Mouse (Mus musculus) skeletal muscle tissue, adult 2 months (tissue): ENCODE results near the gene Ppp1ca.

Source experiments
- DNase-seq: peaks from one replicate; pipeline ENCODE4 v3.0.0-alpha.2; 2012; ENCODE audit warnings: low read depth, low spot score

Ppp1ca gene

DNA sequence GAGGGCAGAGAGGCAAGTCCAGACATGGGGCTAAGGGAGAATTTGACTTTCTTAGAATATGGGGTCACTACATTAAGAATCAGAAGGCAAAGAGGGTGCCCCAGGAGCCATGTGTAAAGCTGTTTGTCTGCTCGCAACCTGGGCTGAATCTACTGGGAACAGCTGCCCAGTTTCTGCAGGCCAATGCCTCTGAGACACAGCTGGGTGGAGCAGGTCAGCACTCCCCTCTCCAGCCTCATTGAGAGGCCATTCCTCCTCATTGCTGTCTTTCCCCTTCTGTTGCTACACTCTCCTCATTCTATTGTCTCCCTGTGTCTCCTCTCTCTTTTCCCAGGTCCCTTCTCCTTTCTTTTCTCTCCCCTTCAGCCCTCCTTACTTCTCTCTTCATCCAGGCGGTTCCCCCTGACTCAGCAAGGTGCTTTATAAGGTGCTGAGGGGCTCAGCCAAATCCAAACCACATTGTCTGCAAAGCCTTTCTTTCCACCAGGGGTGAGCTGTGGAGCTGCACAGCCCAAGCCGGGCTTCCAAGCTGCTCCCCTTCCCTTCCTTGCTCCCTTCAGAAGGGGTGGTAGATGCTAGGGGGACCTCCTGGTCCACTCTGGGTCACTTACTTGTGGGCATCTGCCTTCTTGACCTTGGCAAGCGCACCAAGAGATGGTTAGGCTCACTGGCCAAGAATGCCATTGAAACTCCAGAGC, 20.2 kb downstream of the Ppp1ca start:
- no peak for DNase-seq

- no peak for DNase-seq
Measured at GRCm38 (mm10) chr19:4213524-4213974, 21.7 kb downstream of the Ppp1ca start.

- no peak for DNase-seq
Measured at GRCm38 (mm10) chr19:4214071-4214770, 22.4 kb downstream of the Ppp1ca start, which contains the start of the genes Clcf1 and AC109138.7. Gene Clcf1 (plus strand): TSS chr19:4214238. Gene AC109138.7 (plus strand): TSS chr19:4214357.

DNA sequence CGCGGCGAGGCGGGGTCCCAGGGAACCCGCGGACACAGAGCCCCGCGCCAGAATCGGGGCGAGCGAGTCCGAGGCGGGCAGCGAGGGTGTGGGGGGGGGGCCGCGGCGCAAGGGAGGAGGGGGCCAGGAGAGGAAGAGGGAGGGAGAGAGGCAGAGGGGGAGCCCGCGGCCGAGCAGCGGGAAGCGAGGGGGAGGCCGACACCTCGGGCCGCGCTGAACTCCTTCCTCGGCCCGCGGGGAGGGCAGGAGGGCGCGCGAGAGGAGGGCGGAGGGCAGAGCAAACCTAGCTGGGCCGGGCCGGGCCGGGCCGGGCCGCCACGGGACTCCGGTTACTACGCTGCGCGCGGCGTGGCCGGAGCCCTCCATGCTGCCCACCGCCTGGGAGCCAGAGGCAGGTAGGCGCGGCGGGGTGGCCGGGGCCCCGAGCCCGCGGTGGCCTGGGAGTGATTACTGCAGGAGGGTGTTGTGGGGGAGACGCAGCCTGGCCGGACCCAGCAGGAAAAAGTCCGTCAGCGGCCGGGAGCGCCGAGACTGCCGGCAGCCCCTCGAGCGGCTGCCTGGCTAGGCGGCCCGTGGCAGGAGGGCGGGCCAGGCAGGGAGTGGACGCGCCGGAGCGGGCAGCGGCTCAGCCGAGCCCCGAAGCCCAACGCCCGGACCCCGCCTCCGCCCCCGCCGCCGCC, 23.0 kb downstream of the Ppp1ca start:
- no peak for DNase-seq

DNA sequence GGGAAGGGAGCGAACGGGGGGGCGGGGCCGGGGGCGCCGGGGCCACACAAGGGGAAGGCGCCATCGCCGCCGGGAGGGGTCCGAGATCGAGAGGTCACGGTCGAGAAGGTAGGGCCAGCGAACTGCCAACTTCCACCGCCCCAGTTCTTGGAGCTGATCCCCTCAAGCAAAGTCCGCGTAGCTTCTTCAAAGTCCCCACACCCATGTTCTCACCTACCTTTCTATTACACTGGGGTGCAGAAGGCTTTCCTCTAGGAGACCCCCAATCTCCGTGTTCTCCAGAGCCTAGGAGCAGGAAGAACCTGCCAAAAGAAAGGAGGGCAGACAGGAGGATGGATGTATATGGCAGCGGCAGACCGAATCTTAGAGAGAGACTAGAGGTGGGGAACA, 23.6 kb downstream of the Ppp1ca start:
- DNase-seq: no peak

- DNase-seq: no peak
Measured at GRCm38 (mm10) chr19:4216041-4216685, 24.3 kb downstream of the Ppp1ca start.

- DNase-seq: no peak
Measured at GRCm38 (mm10) chr19:4217140-4217539, 25.3 kb downstream of the Ppp1ca start.

- no peak for DNase-seq
Measured at GRCm38 (mm10) chr19:4217855-4218254, 26.0 kb downstream of the Ppp1ca start.

- no peak for DNase-seq
Measured at GRCm38 (mm10) chr19:4218293-4218692, 26.4 kb downstream of the Ppp1ca start.

DNA sequence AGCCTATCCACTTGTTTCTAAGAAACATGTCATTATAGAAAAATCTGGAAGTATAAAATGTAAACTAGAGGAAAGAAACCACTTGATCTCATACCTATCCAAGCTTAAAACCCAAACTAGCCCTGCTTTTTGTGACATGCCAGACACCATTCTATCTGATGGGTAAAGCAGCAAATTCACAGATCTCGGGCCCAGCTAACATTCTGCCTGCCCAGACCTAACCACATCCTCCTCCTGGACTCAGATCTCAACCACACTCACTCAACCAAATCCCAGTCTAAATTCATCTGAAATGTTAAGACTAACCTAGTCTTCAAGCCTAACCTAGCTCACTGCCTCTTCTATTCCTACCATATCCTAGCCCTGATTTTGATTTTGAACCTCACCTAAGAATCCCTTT, 26.9 kb downstream of the Ppp1ca start:
- no peak for DNase-seq

DNA sequence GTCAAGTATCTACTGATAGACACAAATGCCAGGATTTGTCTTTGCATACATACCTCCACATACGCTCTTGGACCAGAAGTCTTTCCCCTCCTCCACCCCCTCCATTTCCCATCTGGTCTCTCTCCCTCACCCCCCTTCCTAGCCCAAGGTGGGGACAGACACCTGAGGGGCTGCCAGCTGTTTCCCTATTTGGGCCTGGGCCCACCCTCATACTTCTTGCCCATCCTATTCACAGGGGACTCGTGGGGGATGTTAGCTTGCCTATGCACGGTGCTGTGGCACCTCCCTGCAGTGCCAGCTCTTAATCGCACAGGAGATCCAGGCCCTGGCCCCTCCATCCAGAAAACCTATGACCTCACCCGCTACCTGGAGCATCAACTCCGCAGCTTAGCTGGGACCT, 28.1 kb downstream of the Ppp1ca start:
- DNase-seq: no peak

DNA sequence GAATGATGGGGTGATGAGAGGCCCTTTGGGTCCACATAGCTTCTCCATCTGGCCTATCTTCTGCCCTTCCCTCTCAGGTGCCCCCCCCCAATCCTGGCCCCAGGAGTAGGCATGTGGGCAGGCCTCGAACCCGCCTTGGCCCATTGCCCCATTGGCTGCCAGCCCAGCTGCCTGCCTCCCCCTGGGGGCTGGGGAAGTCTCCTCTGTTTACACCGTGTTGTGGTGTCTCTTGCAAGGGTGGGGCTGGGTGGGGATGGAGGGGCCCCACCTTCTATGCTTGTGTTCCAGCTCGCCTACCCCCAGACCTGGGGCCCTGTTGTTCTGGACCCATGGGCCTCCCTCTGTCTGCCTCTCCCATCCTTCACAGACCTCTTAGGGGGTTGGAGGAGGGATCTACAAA, 28.6 kb downstream of the Ppp1ca start:
- DNase-seq: no peak

- no peak for DNase-seq
Measured at GRCm38 (mm10) chr19:4220957-4221743, 29.3 kb downstream of the Ppp1ca start.

DNA sequence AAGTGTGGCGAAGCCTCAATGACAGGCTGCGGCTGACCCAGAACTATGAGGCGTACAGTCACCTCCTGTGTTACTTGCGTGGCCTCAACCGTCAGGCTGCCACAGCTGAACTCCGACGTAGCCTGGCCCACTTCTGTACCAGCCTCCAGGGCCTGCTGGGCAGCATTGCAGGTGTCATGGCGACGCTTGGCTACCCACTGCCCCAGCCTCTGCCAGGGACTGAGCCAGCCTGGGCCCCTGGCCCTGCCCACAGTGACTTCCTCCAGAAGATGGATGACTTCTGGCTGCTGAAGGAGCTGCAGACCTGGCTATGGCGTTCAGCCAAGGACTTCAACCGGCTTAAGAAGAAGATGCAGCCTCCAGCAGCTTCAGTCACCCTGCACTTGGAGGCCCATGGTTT, 30.3 kb downstream of the Ppp1ca start:
- no peak for DNase-seq

- no peak for DNase-seq
Measured at GRCm38 (mm10) chr19:4226779-4227178, 34.9 kb downstream of the Ppp1ca start.

- no peak for DNase-seq
Measured at GRCm38 (mm10) chr19:4227446-4227845, 35.6 kb downstream of the Ppp1ca start.

GRCm38 (mm10) chr19:4227894-4228678, 36.2 kb downstream of the Ppp1ca start:
- peak; percentile 79 for DNase-seq

- no peak for DNase-seq
Measured at GRCm38 (mm10) chr19:4228891-4229290, 37.0 kb downstream of the Ppp1ca start.

DNA sequence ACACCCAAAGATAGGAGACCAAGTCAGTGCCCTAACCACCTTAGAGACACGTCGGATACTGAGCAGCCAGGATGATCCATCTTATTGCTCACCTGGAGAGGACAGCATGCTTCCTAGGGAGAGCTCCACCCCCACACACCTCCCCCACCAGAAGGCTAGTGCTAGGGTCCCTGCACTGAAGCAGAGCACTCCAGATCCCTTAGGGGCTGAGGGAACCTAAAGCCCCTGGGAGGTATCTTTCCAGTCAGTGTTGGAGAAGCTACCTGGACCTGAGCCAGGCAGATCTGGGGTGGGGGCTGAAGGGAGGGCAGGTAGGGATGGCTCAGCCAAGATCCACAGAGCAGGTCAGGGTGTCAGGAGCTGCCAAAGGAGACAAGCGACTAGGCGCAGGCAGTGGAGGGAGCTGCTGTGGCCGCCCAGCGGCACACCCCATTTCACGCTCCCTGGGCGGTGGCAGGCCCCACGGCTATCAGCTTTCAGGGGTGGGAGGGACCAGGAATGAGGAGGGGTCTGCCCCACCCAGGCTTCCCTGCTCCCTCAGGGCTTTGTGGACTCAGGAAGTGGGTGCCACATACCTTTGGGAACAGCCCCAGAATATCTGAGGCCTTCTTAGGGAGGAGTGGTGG, 37.7 kb downstream of the Ppp1ca start:
- no peak for DNase-seq

GRCm38 (mm10) chr19:4230415-4230814, 38.5 kb downstream of the Ppp1ca start:
- no peak for DNase-seq
